Mouse (Mus musculus): ENCODE results near the gene Mt2. TPM values are rescaled to one million over a fixed set of nuclear protein-coding genes. Genes with fewer than 3 reads are reported as not detected.

Mt2 gene
- 63.2 and 94.1 TPM in 2 replicates for polyA plus RNA-seq (2015; fragmentation: Nextera tagmentation; extraction: Ambion mirVana)

DNA sequence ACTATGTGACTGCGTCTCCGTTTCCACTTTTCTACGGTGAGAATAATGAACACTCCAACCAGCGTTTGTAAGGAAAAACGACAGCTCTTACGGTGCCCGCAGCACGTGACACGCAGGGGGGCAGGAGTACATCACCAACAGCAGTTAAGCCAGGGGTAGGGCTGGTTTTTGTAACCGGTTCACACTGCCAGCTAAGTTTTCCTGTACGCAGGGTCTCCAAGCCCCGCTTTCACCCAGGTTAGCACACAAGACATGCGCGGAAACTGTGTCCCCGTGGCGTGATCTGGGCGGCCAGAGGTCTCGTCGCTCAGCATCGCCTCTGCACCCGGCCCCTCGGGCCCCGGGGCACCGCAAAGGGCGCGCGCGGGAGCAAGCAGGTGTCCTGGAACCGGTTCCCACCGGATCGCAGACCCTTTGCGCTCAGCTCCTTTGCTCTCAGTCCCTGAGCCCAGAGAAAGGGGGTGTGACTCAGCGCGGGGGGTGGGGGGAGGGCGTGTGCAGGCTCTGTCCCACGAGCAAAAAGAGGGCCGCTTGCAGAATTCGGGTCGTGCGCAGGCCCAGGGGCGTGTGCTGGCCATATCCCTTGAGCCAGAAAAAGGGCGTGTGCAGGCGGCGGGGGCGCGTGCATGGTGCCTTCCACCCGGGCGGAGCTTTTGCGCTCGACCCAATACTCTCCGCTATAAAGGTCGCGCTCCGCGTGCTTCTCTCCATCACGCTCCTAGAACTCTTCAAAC lies at the start of gene Mt2:
Gene Mt2, plus strand, starts transcription at position 590 of the 734 bp plus-strand sequence.

DNA sequence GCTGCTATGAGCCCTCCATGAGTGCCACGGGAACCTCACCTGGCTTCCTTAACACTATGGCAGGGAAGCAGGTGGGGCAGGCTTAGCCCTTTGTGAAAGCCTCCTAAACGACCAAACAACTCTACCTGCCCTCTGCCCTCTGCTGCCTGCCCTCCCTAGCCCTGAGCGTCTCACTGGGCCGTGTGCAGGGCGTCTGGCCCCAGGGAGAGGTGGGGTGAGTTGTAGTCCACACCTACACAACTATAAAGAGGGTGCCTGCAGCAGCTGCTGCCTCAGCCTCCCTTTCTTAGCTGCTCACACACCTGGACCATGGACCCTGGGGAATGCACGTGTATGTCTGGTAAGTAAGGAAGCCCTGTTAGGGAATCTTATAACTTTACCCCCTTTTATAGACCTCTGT lies 35.5 kb upstream of the Mt2 start, which contains the start of gene Mt4:
Gene Mt4, plus strand, starts transcription at position 265 of the 400 bp plus-strand sequence.

DNA sequence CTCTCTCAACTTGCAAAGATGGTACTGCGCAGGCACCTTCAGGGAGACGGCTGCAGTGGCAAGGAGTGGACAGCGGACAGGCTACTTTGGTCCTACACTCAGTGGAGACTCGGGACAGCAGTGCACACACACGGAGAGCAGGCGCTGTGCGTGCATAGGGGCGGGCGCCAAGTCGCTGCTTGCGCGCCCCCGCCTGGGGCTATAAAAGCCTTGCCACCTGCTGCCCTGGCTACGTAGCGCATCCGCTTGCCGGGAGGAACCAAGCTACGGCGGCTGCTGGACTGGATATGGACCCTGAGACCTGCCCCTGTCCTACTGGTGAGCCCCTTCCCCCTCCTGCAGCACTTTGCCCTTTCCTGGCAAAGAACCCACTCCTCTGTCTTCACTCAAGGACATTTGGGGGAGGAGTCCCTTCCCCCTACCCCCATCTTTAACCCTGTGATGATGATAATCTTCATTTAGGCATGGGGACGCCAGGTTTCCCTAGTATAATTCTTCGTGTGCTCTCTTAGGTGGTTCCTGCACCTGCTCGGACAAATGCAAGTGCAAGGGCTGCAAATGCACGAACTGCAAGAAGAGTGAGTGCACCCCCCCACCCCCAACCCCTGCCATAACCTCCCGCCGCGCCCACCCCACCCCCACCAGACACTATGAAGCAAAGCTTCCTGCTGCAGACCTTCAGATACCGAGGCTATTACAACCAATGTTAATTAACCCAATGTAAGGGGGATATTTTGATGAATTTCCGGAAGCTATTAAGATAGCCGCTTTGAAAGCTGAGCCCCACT lies 19.8 kb upstream of the Mt2 start, which contains the start of gene Mt3:
Gene Mt3, plus strand, starts transcription at position 95 of the 788 bp plus-strand sequence.

DNA sequence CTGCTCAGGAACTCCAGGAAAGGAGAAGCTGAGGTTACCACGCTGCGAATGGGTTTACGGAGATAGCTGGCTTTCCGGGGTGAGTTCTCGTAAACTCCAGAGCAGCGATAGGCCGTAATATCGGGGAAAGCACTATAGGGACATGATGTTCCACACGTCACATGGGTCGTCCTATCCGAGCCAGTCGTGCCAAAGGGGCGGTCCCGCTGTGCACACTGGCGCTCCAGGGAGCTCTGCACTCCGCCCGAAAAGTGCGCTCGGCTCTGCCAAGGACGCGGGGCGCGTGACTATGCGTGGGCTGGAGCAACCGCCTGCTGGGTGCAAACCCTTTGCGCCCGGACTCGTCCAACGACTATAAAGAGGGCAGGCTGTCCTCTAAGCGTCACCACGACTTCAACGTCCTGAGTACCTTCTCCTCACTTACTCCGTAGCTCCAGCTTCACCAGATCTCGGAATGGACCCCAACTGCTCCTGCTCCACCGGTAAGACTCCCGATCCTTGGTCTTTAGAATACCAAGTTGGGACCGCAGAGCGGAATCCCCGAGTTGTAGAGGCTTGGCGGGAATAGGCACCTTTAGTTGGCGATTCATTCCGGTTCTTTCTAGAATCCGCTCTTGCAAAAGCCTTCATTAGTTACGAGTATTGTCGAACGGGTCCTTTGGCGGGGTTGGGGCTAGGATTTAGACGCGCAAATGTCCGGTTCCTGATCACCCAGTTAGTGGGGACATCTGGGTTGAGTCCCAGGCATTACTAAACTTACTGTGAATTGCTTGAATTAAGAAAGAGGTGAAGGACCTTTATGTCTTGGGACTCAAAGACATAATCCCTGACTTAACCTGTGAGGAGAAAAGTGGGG lies 6.6 kb downstream of the Mt2 start, which contains the start of gene Mt1:
Gene Mt1, plus strand, starts transcription at position 226 of the 856 bp plus-strand sequence.

DNA sequence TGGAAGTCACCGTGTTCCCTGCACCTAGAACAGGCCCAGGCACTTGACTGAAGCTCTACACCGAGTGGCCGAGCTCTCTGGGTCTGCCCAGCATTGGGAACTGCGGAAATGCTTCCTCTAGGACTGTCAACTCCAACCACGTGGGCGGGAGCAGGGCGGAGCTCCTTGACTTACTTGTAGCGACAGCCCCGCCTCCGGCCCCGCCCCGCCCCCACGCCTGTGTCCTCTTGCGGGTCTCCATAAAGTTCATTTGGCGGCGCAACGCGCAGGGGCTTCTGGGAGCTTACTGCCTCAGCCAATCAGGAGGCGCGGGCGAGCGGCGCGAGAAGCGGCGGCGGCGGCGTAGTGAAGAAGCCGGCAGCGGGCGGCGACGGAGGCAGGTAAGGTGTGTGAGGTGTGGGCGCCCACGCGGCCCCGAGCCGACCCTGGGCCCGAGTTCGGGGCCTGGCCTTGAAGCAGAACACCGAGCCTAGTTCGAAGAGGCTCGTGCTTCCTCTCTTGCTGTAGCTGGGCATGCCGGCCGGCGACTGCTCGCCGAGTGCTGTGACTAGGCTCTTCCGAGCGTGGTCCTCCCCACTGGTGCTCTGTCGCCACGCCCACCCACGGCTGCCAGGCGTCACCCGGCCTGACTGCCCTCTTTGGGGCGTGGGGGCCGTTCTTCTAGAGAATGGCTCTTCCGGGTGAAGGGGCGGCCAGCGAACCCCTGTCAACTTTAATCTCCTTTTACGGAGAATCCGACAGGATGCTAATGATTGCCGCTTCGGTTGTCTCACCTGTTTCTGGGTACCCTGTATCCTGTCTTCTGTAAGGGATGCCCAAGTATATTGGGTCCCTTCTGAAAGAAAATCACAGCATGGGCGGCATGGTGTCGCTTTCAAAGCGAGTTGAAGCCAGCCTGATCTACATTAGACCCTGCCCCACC lies 42.0 kb downstream of the Mt2 start, which contains the start of gene Nup93:
Gene Nup93, plus strand, starts transcription at position 313 of the 922 bp plus-strand sequence.

Other genes with a start within 250 kb of the Mt2 start
- 68.5 and 103 TPM in 2 replicates for gene Amfr, start 159.8 kb upstream of the Mt2 start, polyA plus RNA-seq (2015; fragmentation: Nextera tagmentation; extraction: Ambion mirVana)
- 82.9 and 85.1 TPM in 2 replicates for gene Nudt21, start 135.6 kb upstream of the Mt2 start, polyA plus RNA-seq (2015; fragmentation: Nextera tagmentation; extraction: Ambion mirVana)
- gene Ogfod1, start 135.5 kb upstream of the Mt2 start, polyA plus RNA-seq (2015; fragmentation: Nextera tagmentation; extraction: Ambion mirVana) = 4.0 and 6.9 TPM in 2 replicates
- gene Bbs2, start 73.7 kb upstream of the Mt2 start, polyA plus RNA-seq (2015; fragmentation: Nextera tagmentation; extraction: Ambion mirVana) = 14.1 and 15.6 TPM in 2 replicates
- not detected in 2 replicates for gene Mt4, start 35.5 kb upstream of the Mt2 start, polyA plus RNA-seq (2015; fragmentation: Nextera tagmentation; extraction: Ambion mirVana)
- gene Mt3, start 20.1 kb upstream of the Mt2 start, polyA plus RNA-seq (2015; fragmentation: Nextera tagmentation; extraction: Ambion mirVana) = 7.7 and 21.5 TPM in 2 replicates
- gene Mt1, start 6.4 kb downstream of the Mt2 start, polyA plus RNA-seq (2015; fragmentation: Nextera tagmentation; extraction: Ambion mirVana) = 283 and 409 TPM in 2 replicates
- 14.6 and 21.1 TPM in 2 replicates for gene Nup93, start 41.9 kb downstream of the Mt2 start, polyA plus RNA-seq (2015; fragmentation: Nextera tagmentation; extraction: Ambion mirVana)
- 0.16 and 0.17 TPM in 2 replicates for gene Slc12a3, start 156.5 kb downstream of the Mt2 start, polyA plus RNA-seq (2015; fragmentation: Nextera tagmentation; extraction: Ambion mirVana)
- 71.6 and 94.6 TPM in 2 replicates for gene Herpud1, start 213.8 kb downstream of the Mt2 start, polyA plus RNA-seq (2015; fragmentation: Nextera tagmentation; extraction: Ambion mirVana)

Measured in adrenal gland, postnatal 0 days (tissue).